Mouse (Mus musculus): Measurements from ENCODE around the gene Coq2. TPM values are rescaled to one million over a fixed set of nuclear protein-coding genes. Genes with fewer than 3 reads are reported as not detected.

The Coq2 gene
- 10 to 100 TPM; 71.9 to 86.4 (median 74.6) TPM for total RNA-seq (2022)

- DNase-seq (ENCODE audit: low spot score in 2 of 2): peak; percentile 40 to 49
Observed at GRCm38 (mm10) chr5:100674711-100675376, at the start of gene Coq2. Gene Coq2, minus strand, starts transcription at chr5:100675140.

- DNase-seq (ENCODE audit: low spot score in 2 of 2): no peak
Observed at GRCm38 (mm10) chr5:100719235-100720088, 44.5 kb upstream of the Coq2 start, which contains the start of gene Hpse. Gene Hpse, minus strand, starts transcription at chr5:100719716.

- no peak for DNase-seq (ENCODE audit: low spot score in 2 of 2)
Observed at GRCm38 (mm10) chr5:100716762-100717161, 41.8 kb upstream of the Coq2 start.

GRCm38 (mm10) chr5:100711219-100711618 lies 36.3 kb upstream of the Coq2 start:
- no peak for DNase-seq (ENCODE audit: low spot score in 2 of 2)

GRCm38 (mm10) chr5:100710012-100710411 lies 35.1 kb upstream of the Coq2 start:
- no peak for DNase-seq (ENCODE audit: low spot score in 2 of 2)

- DNase-seq (ENCODE audit: low spot score in 2 of 2): no peak
Observed at GRCm38 (mm10) chr5:100709035-100709434, 34.1 kb upstream of the Coq2 start.

- no peak for DNase-seq (ENCODE audit: low spot score in 2 of 2)
Observed at GRCm38 (mm10) chr5:100706675-100707074, 31.7 kb upstream of the Coq2 start.

- no peak for DNase-seq (ENCODE audit: low spot score in 2 of 2)
Observed at GRCm38 (mm10) chr5:100704272-100704671, 29.3 kb upstream of the Coq2 start.

- no peak for DNase-seq (ENCODE audit: low spot score in 2 of 2)
Observed at GRCm38 (mm10) chr5:100702325-100702724, 27.4 kb upstream of the Coq2 start.

- DNase-seq (ENCODE audit: low spot score in 2 of 2): no peak
Observed at GRCm38 (mm10) chr5:100700861-100701620, 26.1 kb upstream of the Coq2 start.

GRCm38 (mm10) chr5:100697886-100698285 lies 22.9 kb upstream of the Coq2 start:
- DNase-seq (ENCODE audit: low spot score in 2 of 2): no peak

GRCm38 (mm10) chr5:100697398-100697797 lies 22.5 kb upstream of the Coq2 start:
- no peak for DNase-seq (ENCODE audit: low spot score in 2 of 2)

- no peak for DNase-seq (ENCODE audit: low spot score in 2 of 2)
Observed at GRCm38 (mm10) chr5:100685631-100686030, 10.7 kb upstream of the Coq2 start.

- no peak for DNase-seq (ENCODE audit: low spot score in 2 of 2)
Observed at GRCm38 (mm10) chr5:100680542-100680933, 5.6 kb upstream of the Coq2 start.

- no peak for DNase-seq (ENCODE audit: low spot score in 2 of 2)
Observed at GRCm38 (mm10) chr5:100679911-100680541, 5.1 kb upstream of the Coq2 start.

GRCm38 (mm10) chr5:100673745-100674486 lies 1.0 kb downstream of the Coq2 start:
- peak; percentile 71 to 77 for DNase-seq (ENCODE audit: low spot score in 2 of 2)

- DNase-seq (ENCODE audit: low spot score in 2 of 2): no peak
Observed at GRCm38 (mm10) chr5:100672403-100672802, 2.5 kb downstream of the Coq2 start.

- no peak for DNase-seq (ENCODE audit: low spot score in 2 of 2)
Observed at GRCm38 (mm10) chr5:100671897-100672296, 3.0 kb downstream of the Coq2 start.

GRCm38 (mm10) chr5:100671398-100671797 lies 3.5 kb downstream of the Coq2 start:
- no peak for DNase-seq (ENCODE audit: low spot score in 2 of 2)

GRCm38 (mm10) chr5:100666965-100667364 lies 8.0 kb downstream of the Coq2 start:
- DNase-seq (ENCODE audit: low spot score in 2 of 2): no peak

GRCm38 (mm10) chr5:100663854-100664253 lies 11.1 kb downstream of the Coq2 start:
- no peak for DNase-seq (ENCODE audit: low spot score in 2 of 2)
